Mouse (Mus musculus) stomach, embryonic 16.5 days (tissue): ENCODE results near the gene Hoxa7. TPM values are rescaled to one million over a fixed set of nuclear protein-coding genes. Genes with fewer than 3 reads are reported as not detected.

Source experiments
- ATAC-seq: fragments of 200-750 bp; cut with Nextera tagmentation; 2 replicates; pipeline ENCODE4 v1.8.0; 2017; ENCODE audit warnings: moderate number of reproducible peaks, moderate TSS enrichment; ENCODE audit not compliant: insufficient read depth, low FRiP score
- H3K27ac ChIP-seq: fragments of 300-500 bp; sonication (generic); 2 replicates; pipeline ENCODE4 v1.5.1; 2014; ENCODE audit warnings: low read length
- H3K27me3 ChIP-seq: fragments of 300-500 bp; sonication (generic); 2 replicates; pipeline ENCODE4 v1.6.1; 2014; ENCODE audit warnings: low read length, control low read depth, mixed read lengths; ENCODE audit not compliant: control insufficient read depth, insufficient read depth
- H3K36me3 ChIP-seq: fragments of 300-500 bp; sonication (generic); 2 replicates; pipeline ENCODE4 v1.6.1; 2014; ENCODE audit warnings: low read length; ENCODE audit not compliant: control insufficient read depth, insufficient read depth
- H3K4me1 ChIP-seq: fragments of 300-500 bp; sonication (generic); 2 replicates; pipeline ENCODE4 v1.6.1; 2014; ENCODE audit warnings: low read length, control low read depth, mixed read lengths; ENCODE audit not compliant: control insufficient read depth, insufficient read depth
- H3K4me2 ChIP-seq: fragments of 300-500 bp; sonication (generic); 2 replicates; pipeline ENCODE4 v1.6.1; 2014; ENCODE audit warnings: low read depth, low read length, mixed read lengths
- H3K4me3 ChIP-seq: fragments of 300-500 bp; sonication (generic); replicated peaks from 2 replicates; pipeline ENCODE4 v1.5.1; 2014; ENCODE audit warnings: mild to moderate bottlenecking, low read length
- H3K9ac ChIP-seq: fragments of 300-500 bp; sonication (generic); 2 replicates; pipeline ENCODE4 v1.6.1; 2014; ENCODE audit warnings: low read length
- H3K9me3 ChIP-seq: fragments of 300-500 bp; sonication (generic); replicated peaks from 2 replicates; pipeline ENCODE4 v1.6.1; 2016; ENCODE audit warnings: low read length, control low read depth; ENCODE audit not compliant: control insufficient read depth
- WGBS: fragments of 180-500 bp; shearing (Covaris S2); extraction: QIAGEN DNeasy Blood & Tissue Kit; methylation state at CpG from one replicate; pipeline ENCODE4 v1.1.7; 2014; 5-methylcytosine and 5-hydroxymethylcytosine counted together
- polyA plus RNA-seq: library from polyadenylated mRNA; unstranded; fragments of >200 nt; fragmentation: Nextera tagmentation; extraction: Ambion mirVana; gene quantifications from 2 replicates; pipeline ENCODE4 v1.2.1, GENCODE M21; 2015

The Hoxa7 gene
- polyA plus RNA-seq, 1 experiment from 2014 or later = 10.8 TPM

DNA sequence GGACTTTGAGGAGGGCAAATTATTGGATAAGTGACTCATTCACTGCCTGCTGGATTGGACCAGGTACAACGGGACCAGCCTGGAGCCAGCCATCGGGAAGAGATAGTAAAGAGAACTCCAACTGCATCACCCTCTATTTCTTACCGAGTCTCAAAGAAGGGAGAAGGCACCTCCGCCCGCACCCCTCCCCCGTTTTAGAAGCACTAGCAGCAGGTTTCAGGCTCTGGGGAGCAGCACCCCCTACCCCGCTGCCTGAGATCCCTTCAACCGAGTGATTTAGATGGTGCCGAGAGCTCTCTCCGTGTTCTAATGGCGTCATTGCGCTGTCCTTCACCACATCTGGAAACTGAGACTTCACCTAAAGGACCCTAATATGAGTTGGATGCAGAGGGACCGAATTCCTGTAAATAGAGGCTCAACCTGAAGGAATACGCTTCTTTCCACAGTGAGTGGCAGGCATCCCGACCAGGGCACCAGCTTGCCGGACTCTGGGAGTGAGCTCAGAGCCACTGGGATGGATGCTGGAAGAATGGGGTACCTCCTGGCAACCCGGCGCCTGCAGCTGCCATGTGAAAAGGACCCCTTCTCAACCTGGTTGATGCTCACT, 43.8 kb upstream of the Hoxa7 start:
- Histone ChIP-seq H3K4me2 (no peak overlapping the region), H3K4me1 (peaks cover 5% of the 10 kb centered on the region; the same call in 1 of the 2 replicates), H3K36me3 (no peaks in the 10 kb centered on the region), H3K27me3 (peaks cover 92% of the 10 kb centered on the region), H3K27ac (no peak overlapping the region), H3K9ac (no peak overlapping the region), H3K4me3 (no peak overlapping the region), H3K9me3 (no peaks in the 10 kb centered on the region)
- no peak for ATAC-seq
- 2% methylated on average over 18 of the region's 18 CpGs for WGBS

- Histone ChIP-seq H3K36me3 (no peaks in the 10 kb centered on the region), H3K4me2 (no peak overlapping the region), H3K4me1 (peaks cover 5% of the 10 kb centered on the region; the same call in 1 of the 2 replicates), H3K4me3 (no peak overlapping the region), H3K9ac (no peak overlapping the region), H3K27ac (no peak overlapping the region), H3K9me3 (no peaks in the 10 kb centered on the region), H3K27me3 (peaks cover 90% of the 10 kb centered on the region)
- WGBS = 2% methylated on average over 5 of the region's 5 CpGs
- no peak for ATAC-seq
Measured at GRCm38 (mm10) chr6:52264106-52264790, 42.6 kb upstream of the Hoxa7 start.

DNA sequence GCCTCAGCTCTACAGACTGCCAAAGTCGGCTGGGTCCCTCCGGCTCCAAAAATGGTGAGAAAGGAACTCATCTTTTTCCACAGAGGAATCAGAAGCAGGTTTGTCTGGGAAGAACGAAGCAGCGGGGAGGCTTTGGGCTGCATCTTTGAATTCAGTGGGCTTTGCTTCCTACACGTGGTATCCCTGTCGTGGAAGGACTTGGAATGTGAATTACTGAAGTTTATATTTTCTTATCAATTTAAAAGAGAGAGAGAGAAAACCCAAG, 41.6 kb upstream of the Hoxa7 start:
- Histone ChIP-seq H3K4me3 (no peak overlapping the region), H3K27ac (no peak overlapping the region), H3K4me2 (no peak overlapping the region), H3K27me3 (peaks cover 90% of the 10 kb centered on the region), H3K36me3 (no peaks in the 10 kb centered on the region), H3K4me1 (peaks cover 5% of the 10 kb centered on the region; the same call in 1 of the 2 replicates), H3K9ac (no peak overlapping the region), H3K9me3 (no peaks in the 10 kb centered on the region)
- ATAC-seq = no peak
- 4% methylated on average over 6 of the region's 6 CpGs for WGBS

- 2% methylated on average over 24 of the region's 24 CpGs for WGBS
- H3K9ac ChIP-seq = no peak overlapping the region
Measured at GRCm38 (mm10) chr6:52262463-52263320, 41.0 kb upstream of the Hoxa7 start.

DNA sequence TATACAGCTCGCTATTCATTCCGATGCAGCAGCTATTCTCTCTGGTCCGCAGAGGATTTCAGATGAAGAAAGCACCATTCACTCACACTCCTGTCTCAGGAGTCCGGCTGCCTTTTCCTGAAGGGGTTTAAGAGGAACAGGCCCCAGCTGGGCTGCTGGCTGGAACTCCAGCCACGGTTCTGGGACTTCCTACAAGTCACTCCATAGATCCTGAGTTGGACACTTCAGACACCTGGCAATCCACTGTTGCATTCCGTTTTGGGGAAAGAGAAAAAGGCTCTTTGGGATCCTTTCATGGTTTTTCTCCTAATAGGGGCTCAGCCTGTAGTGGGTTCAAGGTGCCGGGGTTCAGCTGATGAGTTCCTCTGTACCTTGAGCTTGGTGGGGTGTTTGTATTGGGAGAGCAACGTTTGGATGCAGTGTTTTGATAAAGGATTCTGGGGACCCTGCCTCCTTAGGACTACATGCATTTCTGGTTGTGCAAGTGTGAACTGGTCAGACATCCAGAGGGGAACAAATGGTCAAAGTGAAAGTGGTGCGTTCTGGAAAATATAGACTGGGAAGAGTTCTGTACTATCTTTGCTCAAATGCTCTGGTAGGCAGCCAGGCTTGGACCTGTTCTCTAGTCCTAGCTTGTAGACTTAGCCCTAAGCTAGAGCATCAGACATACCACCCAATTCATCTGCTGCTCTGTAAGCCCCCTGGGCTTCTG, 40.3 kb upstream of the Hoxa7 start:
- Histone ChIP-seq H3K9ac (no peak overlapping the region), H3K27me3 (peaks cover 87% of the 10 kb centered on the region), H3K9me3 (no peaks in the 10 kb centered on the region), H3K4me3 (no peak overlapping the region), H3K36me3 (no peaks in the 10 kb centered on the region), H3K4me1 (peaks cover 5% of the 10 kb centered on the region; the same call in 1 of the 2 replicates), H3K27ac (no peak overlapping the region), H3K4me2 (no peak overlapping the region)
- 6% methylated on average over 9 of the region's 9 CpGs for WGBS
- no peak for ATAC-seq

More at GRCm38 (mm10) chr6:52262463-52263320, 41.0 kb upstream of the Hoxa7 start:
- H3K36me3 ChIP-seq = no peaks in the 10 kb centered on the region
- H3K27ac ChIP-seq = no peak overlapping the region
- H3K4me3 ChIP-seq = no peak overlapping the region
- H3K4me2 ChIP-seq = no peak overlapping the region
- H3K9me3 ChIP-seq = no peaks in the 10 kb centered on the region
- H3K27me3 ChIP-seq = peaks cover 87% of the 10 kb centered on the region
- ATAC-seq = no peak
- H3K4me1 ChIP-seq = peaks cover 5% of the 10 kb centered on the region; the same call in 1 of the 2 replicates

DNA sequence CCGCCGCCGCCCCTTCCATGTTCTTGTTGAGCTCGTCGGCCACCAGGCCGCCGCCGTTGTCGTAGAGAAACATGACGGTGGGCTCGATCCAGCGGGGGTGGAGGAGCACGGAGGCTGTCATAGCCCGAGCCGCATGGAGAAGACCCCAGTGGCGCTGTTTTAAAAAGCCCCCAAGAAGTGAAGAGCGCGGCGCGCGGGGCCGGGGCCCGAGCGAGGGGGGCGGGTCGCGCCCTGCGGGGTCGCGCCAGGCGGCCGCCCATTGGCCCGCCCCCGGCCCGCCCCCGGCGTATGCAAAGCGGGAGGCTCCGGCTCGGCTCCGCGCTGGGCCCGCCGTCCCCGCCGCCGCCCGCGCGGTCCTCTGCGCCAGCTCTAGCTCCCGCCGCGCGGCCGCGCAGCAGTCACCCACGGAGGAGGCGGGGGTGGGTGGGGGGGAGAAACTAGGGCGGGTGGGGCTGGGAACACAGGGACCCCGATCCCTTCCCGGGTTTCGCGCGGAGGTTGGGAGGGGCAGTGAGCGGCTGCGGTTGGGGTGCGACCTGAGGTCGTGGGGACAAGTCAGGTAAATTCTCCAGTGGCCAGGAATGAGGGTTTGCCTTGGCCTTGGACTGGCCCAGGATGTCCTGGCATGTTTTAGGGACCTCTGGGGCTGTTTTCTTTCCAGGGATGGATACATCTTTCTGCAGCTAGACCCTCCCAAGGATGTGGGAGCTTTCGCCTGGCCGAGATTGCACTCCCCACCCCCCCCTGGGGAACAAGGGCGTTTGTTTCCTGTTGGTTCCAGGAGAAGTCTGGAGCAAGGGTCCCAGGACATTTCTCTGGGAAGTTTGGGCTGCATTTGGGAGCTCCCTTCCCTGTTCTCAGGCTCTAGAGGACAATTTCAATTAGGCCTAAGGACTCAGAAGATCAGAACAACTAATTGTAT, 39.3 kb upstream of the Hoxa7 start, which contains the start of gene Hoxa13:
TSS of gene Hoxa13 (minus strand) at position 227 of the 922 bp plus-strand sequence.
- no peak within 1 kb of the TSS for H3K27ac ChIP-seq
- peak within 1 kb of the TSS; percentile 14; the same call in 1 of the 2 replicates for H3K9ac ChIP-seq
- ATAC-seq = peak; percentile 66; the same call in 1 of the 2 replicates

DNA sequence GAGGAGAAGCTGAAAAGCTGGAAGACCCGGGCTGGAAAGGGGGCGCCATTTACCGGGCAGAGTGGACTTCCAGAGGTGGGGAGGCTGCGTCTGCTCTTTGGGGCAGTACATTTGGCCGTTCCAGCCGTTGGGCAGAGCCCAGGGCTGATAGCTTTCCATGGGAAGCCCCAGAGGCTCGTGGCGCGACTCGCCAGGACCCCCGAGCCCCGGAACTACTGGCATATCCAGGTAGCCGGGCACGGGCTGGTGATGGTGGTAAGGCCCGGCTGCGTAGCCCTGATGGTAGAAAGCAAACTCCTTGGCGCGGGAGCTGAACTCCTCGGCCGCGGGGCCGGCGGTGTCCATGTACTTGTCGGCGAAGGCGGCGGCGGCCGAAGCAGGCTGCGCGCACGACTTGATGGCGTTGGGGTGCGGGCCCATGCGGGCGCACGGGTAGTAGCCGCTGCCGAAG, 38.2 kb upstream of the Hoxa7 start:
- H3K9me3 ChIP-seq = no peaks in the 10 kb centered on the region
- WGBS = under 1% methylated on average over 39 of the region's 39 CpGs
- H3K4me2 ChIP-seq = peak overlapping the region; percentile 64
- no peak overlapping the region for H3K27ac ChIP-seq
- H3K4me3 ChIP-seq = peak overlapping the region; percentile 46
- peaks cover 83% of the 10 kb centered on the region for H3K27me3 ChIP-seq
- ATAC-seq = no peak; the same call in 1 of the 2 replicates
- no peak overlapping the region for H3K9ac ChIP-seq
- no peaks in the 10 kb centered on the region for H3K36me3 ChIP-seq
- H3K4me1 ChIP-seq = peaks cover 5% of the 10 kb centered on the region; the same call in 1 of the 2 replicates

More for the DNA sequence above, 39.3 kb upstream of the Hoxa7 start, which contains the start of gene Hoxa13:
- Histone ChIP-seq H3K36me3 (no peaks in the 10 kb centered on the region), H3K4me3 (peak within 1 kb of the TSS; percentile 46), H3K9me3 (no peaks in the 10 kb centered on the region), H3K27me3 (peaks cover 84% of the 10 kb centered on the region), H3K4me1 (peaks cover 5% of the 10 kb centered on the region; the same call in 1 of the 2 replicates), H3K4me2 (peak within 1 kb of the TSS; percentile 64)
- WGBS = under 1% methylated on average over 39 of the region's 72 CpGs
